Mouse (Mus musculus) skeletal muscle tissue, adult 2 months (tissue): ENCODE measurements around the gene Gm11127.
"Not testable (repeated sequence)": the region's sequence is repeated elsewhere in the genome, so short reads cannot be mapped to it uniquely, and the experiment has no call there.

Experiments
- DNase-seq: peaks from one replicate; pipeline ENCODE4 v3.0.0-alpha.2; 2012; ENCODE audit warnings: low read depth, low spot score

Gene Gm11127

GRCm38 (mm10) chr17:36058362-36058761, at the start of gene Gm11127:
Gene Gm11127 (minus strand): TSS chr17:36058371.
- not testable (repeated sequence) for DNase-seq

DNA sequence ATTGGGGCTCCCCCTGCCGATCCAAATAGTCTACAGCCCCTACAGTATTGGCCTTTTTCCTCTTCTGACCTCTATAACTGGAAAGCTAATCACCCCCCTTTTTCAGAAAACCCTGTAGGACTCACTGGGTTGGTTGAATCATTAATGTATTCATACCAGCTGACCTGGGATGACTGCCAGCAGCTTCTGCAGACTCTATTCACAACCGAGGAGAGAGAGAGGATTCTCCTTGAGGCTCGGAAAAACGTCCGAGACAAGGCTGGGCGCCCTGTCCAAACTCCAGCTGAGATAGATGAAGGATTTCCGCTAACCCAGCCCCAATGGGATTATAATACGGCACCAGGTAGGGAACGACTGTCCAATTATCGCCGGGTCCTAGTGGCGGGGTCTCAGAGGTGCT, 43.9 kb upstream of the Gm11127 start:
- not testable (repeated sequence) for DNase-seq

DNA sequence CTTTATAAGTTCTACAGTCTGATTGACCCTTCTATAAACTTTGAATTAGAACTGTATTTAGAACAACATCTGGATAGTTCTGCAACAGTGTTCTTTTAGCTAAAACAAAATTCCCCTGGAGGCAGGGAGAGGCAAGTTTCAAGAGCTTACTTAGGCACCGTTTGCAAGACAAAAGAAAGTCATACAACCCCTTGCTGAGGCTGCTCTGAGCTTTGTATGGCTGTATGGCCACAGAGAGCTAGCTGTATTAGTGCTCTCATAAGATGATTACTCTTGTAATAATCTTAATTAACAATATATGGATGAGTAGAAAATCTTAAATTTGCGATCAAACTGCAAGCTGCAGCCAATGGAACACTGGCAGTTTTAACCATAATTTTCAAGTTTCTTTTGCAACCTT, 41.4 kb upstream of the Gm11127 start:
- DNase-seq, result not testable (repeated sequence)

DNA sequence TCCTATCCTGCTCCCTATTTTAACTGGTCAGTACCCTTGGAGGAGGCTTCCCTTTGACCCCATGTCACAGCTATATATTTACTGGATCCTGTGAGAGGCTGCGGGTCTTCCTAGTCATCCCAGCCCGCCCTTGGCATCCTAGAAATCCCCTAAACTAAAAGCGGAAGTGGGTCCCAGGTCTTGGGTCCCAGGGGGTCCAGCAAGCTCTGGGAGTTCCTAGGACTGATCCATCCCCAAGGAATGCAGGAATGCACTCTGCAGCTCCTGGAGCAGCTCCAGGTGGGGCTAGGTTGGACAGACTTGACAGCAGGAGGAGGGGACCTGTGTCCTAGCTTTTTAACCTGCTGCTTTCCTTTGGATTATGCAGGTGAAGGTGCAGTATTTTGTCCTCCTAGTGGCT, 35.8 kb upstream of the Gm11127 start:
- DNase-seq, result no peak

GRCm38 (mm10) chr17:36092520-36092919, 34.3 kb upstream of the Gm11127 start:
- not testable (repeated sequence) for DNase-seq

DNA sequence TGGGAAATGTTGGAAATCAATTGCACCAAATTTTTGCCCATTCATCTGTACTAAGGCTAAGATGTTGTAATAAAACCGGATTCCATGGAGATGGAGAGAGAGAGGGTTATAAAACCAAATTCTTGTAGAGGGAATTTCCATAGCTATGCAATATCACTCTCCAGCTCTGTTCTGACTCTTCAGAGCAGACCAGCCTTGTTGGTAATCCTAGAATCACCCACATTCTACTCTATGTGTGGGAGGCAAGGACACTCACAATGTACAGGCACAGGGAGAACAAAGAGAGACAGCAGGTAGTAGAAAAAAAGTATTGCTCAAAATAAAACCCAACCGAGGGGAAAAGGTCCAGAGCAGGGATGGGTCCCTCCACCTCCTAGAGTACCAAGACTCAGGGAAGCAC, 33.8 kb upstream of the Gm11127 start:
- not testable (repeated sequence) for DNase-seq

GRCm38 (mm10) chr17:36085976-36086375, 27.8 kb upstream of the Gm11127 start:
- not testable (repeated sequence) for DNase-seq

GRCm38 (mm10) chr17:36083870-36084451, 25.8 kb upstream of the Gm11127 start:
- no peak for DNase-seq

GRCm38 (mm10) chr17:36083266-36083869, 25.2 kb upstream of the Gm11127 start:
- no peak for DNase-seq

DNA sequence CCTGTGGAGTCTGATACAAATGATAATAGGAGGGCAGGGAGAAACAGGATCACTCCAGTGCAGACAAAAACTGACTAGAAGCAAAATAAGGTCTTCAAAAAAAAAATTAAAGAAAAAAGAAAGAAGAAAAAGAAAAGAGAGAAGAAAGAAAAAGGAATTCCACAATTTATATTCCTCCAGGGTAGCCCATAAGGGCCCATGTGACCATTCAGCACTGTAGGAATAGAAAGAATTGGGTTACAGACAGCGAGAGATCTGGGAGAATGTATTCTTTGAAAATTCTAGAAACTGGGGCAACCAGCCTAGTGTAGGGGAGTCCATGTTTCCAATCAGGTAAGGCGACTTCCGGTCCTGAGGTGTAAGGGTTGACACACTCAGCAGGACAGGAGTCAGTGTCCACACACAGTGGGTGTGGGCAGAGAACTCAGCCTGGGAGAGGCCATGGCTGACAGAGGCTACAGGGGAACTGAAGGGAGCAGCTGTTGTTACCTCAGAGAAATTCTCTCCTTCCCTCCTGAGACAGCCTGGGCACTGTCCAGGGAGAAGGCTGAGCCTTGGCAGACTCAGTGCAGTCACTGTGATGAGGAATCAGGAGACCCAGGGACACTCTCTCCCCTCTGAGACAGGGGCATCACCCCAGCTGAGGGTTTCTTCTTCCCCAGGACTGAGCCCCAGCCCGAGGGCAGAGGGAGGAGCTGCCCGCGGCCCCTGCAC, 24.5 kb upstream of the Gm11127 start:
- DNase-seq, result not testable (repeated sequence)

GRCm38 (mm10) chr17:36081901-36082300, 23.7 kb upstream of the Gm11127 start:
- DNase-seq, result not testable (repeated sequence)

- peak; percentile 75 for DNase-seq
These were observed 2.7 kb upstream of the Gm11127 start for GRCm38 (mm10) chr17:36060829-36061228.

DNA sequence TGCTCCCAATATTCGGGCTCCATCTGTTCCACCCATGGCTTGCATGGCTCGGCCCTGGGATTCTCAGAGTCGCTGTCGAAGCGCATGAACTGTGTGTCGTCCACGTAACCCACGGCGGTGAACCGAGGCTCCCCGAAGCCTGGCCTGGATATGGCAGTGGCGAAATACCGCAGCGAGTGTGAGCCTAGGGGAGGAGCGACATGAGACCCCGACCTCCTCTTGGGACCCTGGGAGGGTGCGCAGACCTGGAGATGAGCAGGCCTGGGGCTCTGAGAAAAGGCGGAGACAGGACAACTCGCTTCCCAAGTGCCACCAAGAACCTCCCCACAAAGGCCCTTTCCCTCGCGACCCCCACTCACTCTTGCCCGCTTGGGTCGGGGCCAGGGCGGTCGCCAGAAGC, 244 bp downstream of the Gm11127 start:
- not testable (repeated sequence) for DNase-seq

GRCm38 (mm10) chr17:36043286-36043685, 14.9 kb downstream of the Gm11127 start:
- no peak for DNase-seq

DNA sequence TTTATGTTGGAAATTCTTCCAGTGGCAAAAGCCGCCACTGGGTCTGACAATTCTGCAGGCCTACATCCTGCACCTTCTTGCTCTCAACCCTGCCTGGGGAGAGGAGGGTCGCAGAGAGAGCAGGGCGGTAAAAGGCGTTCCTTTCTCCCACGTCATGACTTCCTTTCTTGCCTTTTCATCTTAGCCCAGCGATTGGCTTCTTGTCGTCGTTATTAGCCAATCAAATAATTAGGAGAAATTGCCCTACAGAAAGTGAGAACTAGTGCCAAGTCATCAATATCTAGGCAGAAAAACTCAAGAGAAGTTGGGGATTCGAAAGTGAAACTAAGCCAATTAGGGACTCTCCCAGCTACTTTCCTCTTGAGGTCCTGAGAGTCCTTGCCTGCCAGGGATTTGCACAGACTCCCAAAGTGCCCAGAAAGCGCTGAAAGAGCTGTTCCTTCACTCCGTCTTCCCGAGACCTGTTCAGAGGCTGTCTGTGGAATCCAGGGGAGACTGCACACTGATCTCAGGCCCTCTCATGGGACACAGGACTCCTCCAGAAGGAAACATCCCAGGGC, 15.5 kb downstream of the Gm11127 start, which contains the start of the genes H2-T22 and Gm6034:
Gene H2-T22, minus strand, starts transcription at position 138 of the 560 bp plus-strand sequence.
Gene Gm6034, plus strand, starts transcription at position 352 of the 560 bp plus-strand sequence.
- DNase-seq, result peak; percentile 94

DNA sequence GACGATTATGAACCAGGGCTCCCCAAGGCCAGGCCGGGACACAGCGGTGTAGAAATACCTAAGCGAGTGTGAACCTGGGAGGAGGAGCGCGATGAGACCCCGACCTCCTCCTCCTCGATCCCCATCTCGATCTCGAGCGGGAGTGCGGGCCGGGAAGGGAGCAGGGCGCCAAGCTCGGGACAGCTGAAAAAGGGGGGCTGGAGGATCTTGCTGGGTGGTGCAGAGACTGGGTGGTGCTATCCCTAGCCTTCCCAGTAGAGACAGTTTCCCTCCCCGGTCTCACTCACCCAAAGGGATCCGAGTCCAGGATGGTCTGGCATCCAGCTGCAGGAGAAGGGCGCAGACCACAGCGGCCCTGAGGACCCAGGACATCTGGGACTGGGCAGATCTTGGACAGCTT, 16.1 kb downstream of the Gm11127 start:
- not testable (repeated sequence) for DNase-seq

- not testable (repeated sequence) for DNase-seq
These were observed 17.6 kb downstream of the Gm11127 start for GRCm38 (mm10) chr17:36040604-36041003.

DNA sequence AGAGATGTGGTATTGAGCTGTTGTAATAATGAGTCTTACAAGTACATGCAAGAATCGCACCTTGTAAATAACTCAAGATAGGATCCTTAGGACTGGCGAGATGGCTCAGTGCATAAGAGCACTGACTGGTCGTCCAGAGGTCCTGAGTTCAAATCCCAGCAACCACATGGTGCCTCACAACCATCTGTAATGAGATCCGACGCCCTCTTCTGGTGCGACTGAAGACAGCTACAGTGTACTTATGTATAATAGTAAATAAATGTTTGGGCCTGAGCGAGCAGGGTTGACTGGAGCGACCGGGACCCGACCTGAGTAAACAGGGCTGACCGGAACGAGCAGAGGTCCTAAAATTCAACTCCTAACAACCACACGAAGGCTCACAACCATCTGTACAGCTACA, 22.0 kb downstream of the Gm11127 start:
- not testable (repeated sequence) for DNase-seq

- DNase-seq, result not testable (repeated sequence)
These were observed 23.0 kb downstream of the Gm11127 start for GRCm38 (mm10) chr17:36035010-36035638.

GRCm38 (mm10) chr17:36034524-36034923, 23.6 kb downstream of the Gm11127 start:
- DNase-seq, result not testable (repeated sequence)

DNA sequence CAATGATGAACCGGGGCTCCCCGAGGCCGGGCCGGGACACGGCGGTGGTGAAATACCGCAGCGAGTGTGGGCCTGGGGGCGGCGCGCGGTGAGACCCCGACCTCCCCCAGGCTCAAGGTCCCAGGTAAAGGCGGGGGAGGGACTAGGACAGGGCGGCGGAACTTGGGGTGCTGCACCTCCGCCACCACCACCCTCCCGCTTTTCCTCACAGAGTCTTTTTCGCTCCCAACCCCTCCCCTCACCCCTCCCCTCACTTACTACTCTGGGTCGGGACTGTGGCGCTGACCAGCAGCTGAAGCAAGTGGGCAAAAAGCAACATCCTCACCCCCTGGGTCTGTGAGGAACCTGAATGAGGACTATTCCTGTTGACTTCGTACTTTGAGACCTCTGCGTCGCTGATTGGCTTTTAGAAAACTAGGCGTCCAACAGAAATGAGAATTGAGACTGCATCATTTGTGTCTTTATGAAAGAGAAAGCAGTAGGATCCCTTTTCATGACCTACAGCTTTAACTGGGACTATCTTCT, 25.8 kb downstream of the Gm11127 start, which contains the start of gene H2-T23:
Gene H2-T23, minus strand, starts transcription at position 505 of the 525 bp plus-strand sequence.
- peak; percentile 56 for DNase-seq
